Mouse (Mus musculus) E14TG2a.4 (cell line): ENCODE data around the gene Arhgef26.

Source experiments
- H3K27me3 ChIP-seq: 2 replicates; pipeline ENCODE4 v1.6.1; 2014; ENCODE audit warnings: low read length, control low read depth; ENCODE audit not compliant: insufficient read depth
- H3K36me3 ChIP-seq: 2 replicates; pipeline ENCODE4 v1.6.1; 2014; ENCODE audit warnings: low read length, control low read depth; ENCODE audit not compliant: insufficient read depth
- H3K4me1 ChIP-seq: replicated peaks from 2 replicates; pipeline ENCODE4 v1.6.1; 2014; ENCODE audit warnings: low read depth, low read length, control low read depth
- H3K4me3 ChIP-seq: replicated peaks from 2 replicates; pipeline ENCODE4 v1.5.1; 2014; ENCODE audit warnings: mild to moderate bottlenecking, low read length
- H3K9me3 ChIP-seq: 2 replicates; pipeline ENCODE4 v1.6.1; 2014; ENCODE audit warnings: low read length, control low read depth
- CTCF ChIP-seq: conservative IDR thresholded peaks from 2 replicates; pipeline ENCODE4 v1.5.1; 2014; ENCODE audit warnings: low read length
- NANOG ChIP-seq: IDR thresholded peaks from 2 replicates; pipeline ENCODE4 v1.6.1; 2014; ENCODE audit warnings: borderline replicate concordance, low read length, mixed read lengths
- POU5F1 ChIP-seq: IDR thresholded peaks from 2 replicates; pipeline ENCODE4 v1.6.1; 2014; ENCODE audit warnings: low read length, borderline replicate concordance

The Arhgef26 gene

DNA sequence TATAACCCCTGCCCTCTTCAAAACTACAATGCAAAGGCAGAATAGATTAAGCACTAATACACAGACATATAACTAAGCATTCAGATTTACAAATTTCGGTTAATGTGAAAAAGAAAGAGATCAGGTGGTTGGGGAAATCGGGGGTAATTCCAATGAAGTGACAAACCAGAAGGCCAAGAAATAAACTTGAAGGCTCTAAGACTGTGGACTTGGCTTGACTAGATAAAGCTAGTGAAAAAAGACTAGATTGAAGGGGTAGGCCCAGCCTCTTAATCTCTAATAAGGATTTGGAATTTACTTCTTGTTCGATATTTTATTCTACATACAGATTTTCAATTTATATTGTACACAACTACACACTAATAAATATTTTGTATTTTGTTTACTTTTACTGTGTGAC lies at the start of gene Arhgef26:
Arhgef26 (plus strand) TSS at position 301 of the 400 bp plus-strand sequence.
- Histone ChIP-seq H3K4me1 (peaks cover 34% of the 10 kb centered on the region), H3K4me3 (peak within 1 kb of the TSS; percentile 84), H3K9me3 (no peaks in the 10 kb centered on the region), H3K36me3 (no peaks in the 10 kb centered on the region), H3K27me3 (peaks cover 53% of the 10 kb centered on the region)
- no peak for TF ChIP-seq CTCF
- no peak for TF ChIP-seq NANOG
- TF ChIP-seq POU5F1 = no peak

GRCm38 (mm10) chr3:62310493-62310892 lies 27.7 kb upstream of the Arhgef26 start:
- Histone ChIP-seq H3K36me3 (no peaks in the 10 kb centered on the region), H3K4me3 (no peak overlapping the region), H3K4me1 (no peaks in the 10 kb centered on the region), H3K27me3 (no peaks in the 10 kb centered on the region), H3K9me3 (no peaks in the 10 kb centered on the region)
- TF ChIP-seq POU5F1 (no peak), CTCF (no peak), NANOG (no peak)

DNA sequence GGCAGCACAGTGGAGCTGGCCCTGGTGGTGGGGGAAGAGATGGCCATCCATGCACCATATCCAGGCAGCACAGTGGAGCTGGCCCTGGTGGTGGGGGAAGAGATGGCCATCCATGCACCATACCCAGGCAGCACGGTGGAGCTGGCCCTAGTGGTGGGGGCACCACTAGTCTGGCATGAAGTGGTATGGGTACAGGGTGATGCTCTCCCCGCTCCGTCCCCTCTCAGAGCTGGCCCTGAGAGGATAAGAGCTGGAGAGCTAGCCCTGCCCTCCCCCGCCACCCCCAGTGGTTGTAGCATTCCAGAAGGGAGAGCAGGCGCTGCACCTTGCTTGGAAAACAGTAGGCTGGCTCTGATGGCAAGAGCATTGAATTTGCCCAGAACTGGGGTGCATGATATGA lies 26.9 kb upstream of the Arhgef26 start:
- Histone ChIP-seq H3K4me3 (no peak overlapping the region), H3K36me3 (no peaks in the 10 kb centered on the region)
- TF ChIP-seq NANOG = no peak
- no peak for TF ChIP-seq POU5F1
- no peak for TF ChIP-seq CTCF

DNA sequence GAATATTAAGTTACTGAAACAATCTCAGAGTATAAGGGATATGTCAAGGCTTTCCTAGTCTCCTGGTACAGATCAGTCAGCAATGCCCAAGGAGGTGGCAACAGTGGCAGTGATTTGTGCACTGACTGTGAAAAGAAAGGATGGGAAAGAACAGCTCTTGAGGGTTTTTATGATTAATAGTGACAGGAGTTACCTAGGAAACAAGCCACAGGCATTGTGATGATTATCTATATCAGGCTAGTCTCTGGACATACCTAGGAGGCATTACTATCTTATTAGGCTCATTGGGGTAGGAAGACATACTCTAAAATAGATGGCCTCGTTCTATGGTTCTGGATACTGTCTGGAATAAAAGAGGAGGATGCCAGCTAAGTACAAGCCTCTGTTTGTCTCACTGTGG lies 13.4 kb upstream of the Arhgef26 start:
- TF ChIP-seq CTCF (no peak), NANOG (no peak), POU5F1 (no peak)
- H3K9me3 ChIP-seq = no peaks in the 10 kb centered on the region
- no peaks in the 10 kb centered on the region for H3K36me3 ChIP-seq
- H3K4me3 ChIP-seq = no peak overlapping the region
- no peaks in the 10 kb centered on the region for H3K4me1 ChIP-seq
- H3K27me3 ChIP-seq = no peaks in the 10 kb centered on the region

More for the DNA sequence above, 26.9 kb upstream of the Arhgef26 start:
- Histone ChIP-seq H3K4me1 (no peaks in the 10 kb centered on the region), H3K9me3 (no peaks in the 10 kb centered on the region), H3K27me3 (no peaks in the 10 kb centered on the region)

GRCm38 (mm10) chr3:62327903-62328302 lies 10.2 kb upstream of the Arhgef26 start:
- no peaks in the 10 kb centered on the region for H3K36me3 ChIP-seq
- no peaks in the 10 kb centered on the region for H3K4me1 ChIP-seq
- no peak for TF ChIP-seq NANOG
- TF ChIP-seq POU5F1 = no peak
- no peak for TF ChIP-seq CTCF
- no peak overlapping the region for H3K4me3 ChIP-seq
- H3K27me3 ChIP-seq = peaks cover 10% of the 10 kb centered on the region
- H3K9me3 ChIP-seq = no peaks in the 10 kb centered on the region

- Histone ChIP-seq H3K4me3 (peak overlapping the region; percentile 84), H3K36me3 (no peaks in the 10 kb centered on the region), H3K4me1 (peaks cover 38% of the 10 kb centered on the region), H3K9me3 (no peaks in the 10 kb centered on the region), H3K27me3 (peaks cover 57% of the 10 kb centered on the region)
- TF ChIP-seq NANOG (no peak), POU5F1 (no peak), CTCF (no peak)
Observed at GRCm38 (mm10) chr3:62338461-62338853, 313 bp downstream of the Arhgef26 start.

- Histone ChIP-seq H3K36me3 (no peaks in the 10 kb centered on the region), H3K27me3 (peaks cover 61% of the 10 kb centered on the region), H3K4me1 (peaks cover 38% of the 10 kb centered on the region), H3K9me3 (no peaks in the 10 kb centered on the region), H3K4me3 (peak overlapping the region; percentile 84)
- TF ChIP-seq POU5F1 = no peak
- no peak for TF ChIP-seq NANOG
- TF ChIP-seq CTCF = no peak
Observed at GRCm38 (mm10) chr3:62338854-62339515, 841 bp downstream of the Arhgef26 start.

DNA sequence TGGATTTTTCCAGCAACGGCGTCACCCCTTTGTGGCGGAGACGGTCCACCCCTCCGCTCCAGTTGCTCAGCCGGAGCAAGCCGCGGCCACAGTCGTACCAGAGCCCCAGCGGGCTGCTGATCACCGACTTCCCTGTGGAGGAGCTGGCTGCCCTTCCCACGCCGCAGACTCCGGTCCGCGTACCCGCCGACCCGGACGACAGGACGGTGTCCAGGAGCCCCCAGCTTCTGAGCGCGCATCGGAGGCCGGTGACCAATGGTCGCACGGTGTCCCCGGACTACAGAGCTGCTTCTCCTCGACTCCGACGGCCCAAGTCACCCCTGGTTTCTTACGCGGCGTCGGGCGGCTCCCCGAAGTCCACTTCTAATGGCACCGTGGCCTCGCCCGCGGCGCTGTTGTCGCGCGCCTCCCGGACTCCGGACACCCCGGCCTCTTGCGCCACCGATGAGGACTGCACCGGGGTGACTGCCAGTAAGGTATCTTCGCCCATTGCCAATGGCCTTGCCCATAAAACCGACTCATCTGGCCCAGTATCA lies 1.4 kb downstream of the Arhgef26 start:
- Histone ChIP-seq H3K9me3 (no peaks in the 10 kb centered on the region), H3K36me3 (no peaks in the 10 kb centered on the region), H3K4me1 (peaks cover 38% of the 10 kb centered on the region), H3K4me3 (peak overlapping the region; percentile 84), H3K27me3 (peaks cover 59% of the 10 kb centered on the region)
- TF ChIP-seq POU5F1 (no peak), NANOG (no peak), CTCF (no peak)
